Mouse (Mus musculus) kidney, embryonic 16.5 days (tissue): ENCODE measurements around the gene Arl8a. TPM values are rescaled to one million over a fixed set of nuclear protein-coding genes. Genes with fewer than 3 reads are reported as not detected.

Source experiments
- ATAC-seq: fragments of 200-750 bp; cut with Nextera tagmentation; 2 replicates; pipeline ENCODE4 v1.8.0; 2017; ENCODE audit warnings: moderate TSS enrichment; ENCODE audit not compliant: low FRiP score, low TSS enrichment
- H3K27ac ChIP-seq: fragments of 300-500 bp; sonication (generic); 2 replicates; pipeline ENCODE4 v1.5.1; 2014; ENCODE audit warnings: low read length
- H3K27me3 ChIP-seq: fragments of 300-500 bp; sonication (generic); 2 replicates; pipeline ENCODE4 v1.6.1; 2014; ENCODE audit warnings: low read length, control low read depth, mixed read lengths; ENCODE audit not compliant: insufficient read depth
- H3K36me3 ChIP-seq: fragments of 300-500 bp; sonication (generic); 2 replicates; pipeline ENCODE4 v1.6.1; 2014; ENCODE audit warnings: low read length, control low read depth, mixed read lengths; ENCODE audit not compliant: insufficient read depth
- H3K4me1 ChIP-seq: fragments of 300-500 bp; sonication (generic); 2 replicates; pipeline ENCODE4 v1.6.1; 2014; ENCODE audit warnings: low read length, control low read depth, mixed read lengths; ENCODE audit not compliant: insufficient read depth
- H3K4me2 ChIP-seq: fragments of 300-500 bp; sonication (generic); replicated peaks from 2 replicates; pipeline ENCODE4 v1.6.1; 2014; ENCODE audit warnings: low read depth, low read length
- H3K4me3 ChIP-seq: fragments of 300-500 bp; sonication (generic); 2 replicates; pipeline ENCODE4 v1.5.1; 2014; ENCODE audit warnings: mild to moderate bottlenecking, low read length
- H3K9ac ChIP-seq: fragments of 300-500 bp; sonication (generic); replicated peaks from 2 replicates; pipeline ENCODE4 v1.6.1; 2014; ENCODE audit warnings: low read length
- H3K9me3 ChIP-seq: fragments of 300-500 bp; sonication (generic); 2 replicates; pipeline ENCODE4 v1.6.1; 2016; ENCODE audit warnings: low read length, control low read depth
- WGBS: fragments of 180-500 bp; shearing (Covaris S2); extraction: QIAGEN DNeasy Blood & Tissue Kit; methylation state at CpG from one replicate; pipeline ENCODE4 v1.1.7; 2014; 5-methylcytosine and 5-hydroxymethylcytosine counted together
- polyA plus RNA-seq: library from polyadenylated mRNA; unstranded; fragments of >200 nt; fragmentation: Nextera tagmentation; extraction: Ambion mirVana; gene quantifications from 2 replicates; pipeline ENCODE4 v1.2.1, GENCODE M21; 2015

The Arl8a gene
- polyA plus RNA-seq, 1 experiment from 2014 or later: 46.7 TPM

DNA sequence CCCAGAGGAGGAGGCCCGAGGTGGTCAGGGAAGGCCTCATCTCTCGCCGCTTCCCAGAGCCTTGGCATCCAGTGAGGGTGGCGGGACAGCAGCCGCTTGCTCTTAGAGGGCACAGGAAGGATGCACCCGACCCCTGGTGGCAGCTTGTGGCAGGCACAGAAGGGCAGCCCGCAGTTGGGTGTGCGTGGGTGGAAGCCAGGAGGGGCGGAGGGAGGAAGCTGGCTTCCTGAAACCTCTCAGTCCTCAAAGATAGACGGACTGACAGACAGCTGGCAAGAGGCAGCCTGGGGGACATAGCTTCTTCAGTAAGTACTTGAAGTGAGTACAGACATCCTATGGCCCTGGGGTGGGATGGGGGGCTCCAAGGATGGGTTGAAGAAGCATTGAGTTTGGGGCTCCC lies 14.2 kb upstream of the Arl8a start, which contains the start of gene Ptpn7:
Gene Ptpn7 (plus strand): TSS at position 228 of the 400 bp plus-strand sequence.
- H3K4me2 ChIP-seq: no peak within 1 kb of the TSS
- H3K4me3 ChIP-seq: no peak within 1 kb of the TSS
- no peak within 1 kb of the TSS for H3K9ac ChIP-seq
- no peaks in the 10 kb centered on the region for H3K9me3 ChIP-seq
- no peaks in the 10 kb centered on the region for H3K36me3 ChIP-seq
- H3K4me1 ChIP-seq: peaks cover 26% of the 10 kb centered on the region
- H3K27me3 ChIP-seq: no peaks in the 10 kb centered on the region
- 33% methylated on average over 10 of the region's 10 CpGs for WGBS
- peak within 1 kb of the TSS; percentile 46; the same call in 1 of the 2 replicates for H3K27ac ChIP-seq
- 0 out of 2 replicates have a peak, but pooled peaks have one; percentile 14 for ATAC-seq

DNA sequence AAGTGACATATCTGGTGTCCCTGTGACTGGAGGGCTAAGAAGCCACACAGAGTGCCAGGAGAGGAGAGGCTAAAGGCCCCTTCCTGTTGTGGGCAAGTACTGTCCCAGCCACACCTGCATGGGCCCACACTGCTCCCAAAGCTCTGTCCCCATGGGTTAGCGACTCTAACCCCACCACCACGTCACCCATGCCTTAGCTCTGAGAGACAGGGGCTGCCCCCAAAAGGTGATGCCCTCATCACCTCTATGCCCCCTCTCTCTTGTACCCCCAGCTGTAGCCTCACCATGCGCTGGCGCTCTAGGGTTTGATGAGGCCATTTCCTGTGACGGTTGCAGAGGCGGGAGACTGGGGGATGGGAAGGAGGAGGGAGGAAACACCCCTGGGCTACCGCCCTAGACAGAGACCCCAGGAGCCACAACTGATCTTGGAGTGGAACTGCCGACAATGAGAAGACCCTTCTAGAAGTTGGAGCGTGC lies 13.7 kb upstream of the Arl8a start:
- Histone ChIP-seq H3K4me3 (no peak overlapping the region), H3K9me3 (no peaks in the 10 kb centered on the region), H3K36me3 (no peaks in the 10 kb centered on the region), H3K27me3 (no peaks in the 10 kb centered on the region), H3K4me2 (no peak overlapping the region), H3K27ac (no peak overlapping the region), H3K4me1 (peaks cover 22% of the 10 kb centered on the region), H3K9ac (no peak overlapping the region)
- 80% methylated on average over 9 of the region's 9 CpGs for WGBS
- ATAC-seq: no peak

DNA sequence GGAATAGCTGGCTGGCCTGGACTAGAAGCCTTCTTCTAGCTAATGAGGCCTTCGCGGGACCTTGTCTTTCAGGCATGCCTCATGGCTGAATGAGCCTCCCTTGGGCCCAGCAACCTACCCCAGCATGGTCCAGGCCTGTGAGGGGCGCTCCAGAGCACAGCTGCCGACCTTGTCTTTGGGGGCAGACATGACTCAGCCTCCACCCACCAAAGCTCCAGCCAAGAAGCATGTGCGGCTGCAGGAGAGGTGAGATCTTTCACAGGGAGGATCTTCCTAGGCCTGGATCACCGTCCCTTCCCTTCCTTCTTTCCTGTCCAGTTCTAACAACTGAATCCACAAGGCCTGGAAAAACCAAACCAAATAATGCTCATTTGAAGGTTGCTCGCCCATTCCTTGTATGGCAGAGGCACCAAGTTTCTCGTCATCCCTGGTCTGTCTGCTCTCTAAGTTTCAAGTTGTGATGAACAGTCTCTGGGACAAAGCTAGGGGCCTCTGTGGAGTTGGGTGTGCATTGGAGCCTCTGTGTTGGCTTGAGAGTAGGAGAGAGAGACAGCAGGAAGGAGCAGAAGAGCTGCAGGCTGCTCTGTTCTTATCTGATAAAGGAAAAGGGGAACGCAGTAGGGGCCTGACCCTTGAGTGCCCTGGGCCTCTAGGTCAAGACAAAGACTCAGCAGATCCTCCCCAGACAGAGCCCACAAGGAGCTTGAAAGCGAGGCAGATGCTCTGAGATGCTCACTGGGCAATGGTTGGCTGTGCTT lies 12.8 kb upstream of the Arl8a start:
- no peaks in the 10 kb centered on the region for H3K36me3 ChIP-seq
- no peak overlapping the region for H3K4me2 ChIP-seq
- no peak overlapping the region for H3K27ac ChIP-seq
- no peaks in the 10 kb centered on the region for H3K27me3 ChIP-seq
- no peak overlapping the region for H3K9ac ChIP-seq
- H3K9me3 ChIP-seq: no peaks in the 10 kb centered on the region
- H3K4me1 ChIP-seq: peaks cover 19% of the 10 kb centered on the region; the same call in 1 of the 2 replicates
- no peak for ATAC-seq
- 78% methylated on average over 10 of the region's 10 CpGs for WGBS
- H3K4me3 ChIP-seq: no peak overlapping the region

DNA sequence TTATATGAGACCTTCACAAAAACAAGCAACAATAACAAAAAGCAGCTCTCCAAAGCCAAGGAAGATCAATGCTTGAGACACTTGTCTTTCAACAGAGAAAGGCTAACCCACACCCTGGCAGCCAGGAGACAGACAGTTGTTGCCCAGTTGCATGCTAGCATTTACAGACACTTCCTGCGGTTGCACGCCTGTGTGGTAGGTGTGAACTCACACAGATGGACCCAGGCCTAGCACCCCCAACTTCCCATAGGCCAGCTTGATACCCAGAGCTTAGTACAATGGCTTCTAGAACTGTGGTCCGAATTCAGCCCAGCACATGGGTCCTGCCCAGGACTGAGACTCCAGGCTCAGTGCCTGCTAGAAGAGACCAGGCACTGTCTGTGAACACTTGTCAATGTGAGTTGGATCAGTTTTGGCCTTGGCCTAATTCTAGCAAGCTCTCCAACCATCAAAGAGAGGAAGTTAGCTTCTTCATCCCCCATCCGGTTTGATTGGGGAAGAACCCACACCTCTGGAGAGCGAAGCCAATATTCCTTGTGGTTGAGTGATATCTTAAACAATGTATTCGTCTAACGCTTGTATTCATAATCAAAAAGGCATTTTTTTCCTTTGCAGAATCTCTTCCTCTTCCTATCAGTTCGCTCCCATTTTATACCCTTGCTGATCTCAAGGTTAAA lies 11.4 kb upstream of the Arl8a start:
- no peak overlapping the region for H3K27ac ChIP-seq
- no peak for ATAC-seq
- no peaks in the 10 kb centered on the region for H3K36me3 ChIP-seq
- H3K27me3 ChIP-seq: no peaks in the 10 kb centered on the region
- H3K9me3 ChIP-seq: no peaks in the 10 kb centered on the region
- no peak overlapping the region for H3K4me2 ChIP-seq
- H3K4me3 ChIP-seq: no peak overlapping the region
- no peak overlapping the region for H3K9ac ChIP-seq
- WGBS: 90% methylated on average over 8 of the region's 8 CpGs
- peaks cover 15% of the 10 kb centered on the region; the same call in 1 of the 2 replicates for H3K4me1 ChIP-seq

DNA sequence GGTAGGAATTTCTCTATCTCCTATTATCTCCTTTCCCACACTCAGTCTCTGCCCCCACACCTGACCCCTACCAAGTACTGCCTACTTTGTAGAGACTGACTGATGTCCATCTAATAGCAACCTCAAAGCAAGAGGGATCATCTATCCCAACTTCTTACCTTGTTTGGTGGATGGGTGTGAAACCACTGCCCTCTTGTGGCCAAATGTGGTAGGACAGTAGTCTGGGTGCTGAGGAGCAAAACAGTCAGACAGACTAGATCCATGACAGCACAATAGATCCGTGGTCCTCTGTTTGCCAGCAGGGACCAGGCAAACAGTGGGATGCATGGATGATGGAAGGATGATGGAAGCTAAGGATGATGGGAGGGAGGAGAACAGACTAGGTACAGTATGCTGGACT lies 10.1 kb upstream of the Arl8a start:
- Histone ChIP-seq H3K4me2 (no peak overlapping the region), H3K27ac (no peak overlapping the region), H3K9ac (no peak overlapping the region), H3K36me3 (no peaks in the 10 kb centered on the region), H3K9me3 (no peaks in the 10 kb centered on the region), H3K4me3 (no peak overlapping the region), H3K4me1 (peaks cover 9% of the 10 kb centered on the region; the same call in 1 of the 2 replicates), H3K27me3 (no peaks in the 10 kb centered on the region)
- 3% methylated on average over 1 of the region's 1 CpGs for WGBS
- ATAC-seq: no peak

DNA sequence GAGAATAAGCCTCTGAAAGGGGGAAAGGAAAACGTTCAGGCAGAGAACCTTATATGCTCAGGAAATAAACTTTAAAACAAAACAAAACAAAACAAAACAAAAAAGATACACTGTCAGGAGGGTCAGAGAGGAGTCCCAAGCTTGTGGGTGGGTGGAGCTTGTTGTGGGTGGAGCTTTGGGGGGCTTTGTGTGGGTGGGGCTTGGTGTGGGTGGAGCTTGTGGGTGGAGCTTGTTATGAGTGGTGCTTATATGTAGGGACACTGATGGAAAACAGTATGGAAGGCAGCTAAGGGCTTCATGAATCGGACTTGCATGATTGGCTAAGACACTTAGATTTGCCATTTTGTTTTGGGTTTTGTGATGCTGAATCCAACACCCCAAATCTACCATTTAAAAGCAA lies 6.7 kb upstream of the Arl8a start:
- ATAC-seq: no peak
- WGBS: 63% methylated on average over 2 of the region's 2 CpGs
- H3K9me3 ChIP-seq: no peaks in the 10 kb centered on the region
- no peak overlapping the region for H3K4me3 ChIP-seq
- no peaks in the 10 kb centered on the region for H3K36me3 ChIP-seq
- H3K4me2 ChIP-seq: no peak overlapping the region
- H3K9ac ChIP-seq: no peak overlapping the region
- no peak overlapping the region for H3K27ac ChIP-seq
- no peaks in the 10 kb centered on the region for H3K4me1 ChIP-seq
- no peaks in the 10 kb centered on the region for H3K27me3 ChIP-seq

DNA sequence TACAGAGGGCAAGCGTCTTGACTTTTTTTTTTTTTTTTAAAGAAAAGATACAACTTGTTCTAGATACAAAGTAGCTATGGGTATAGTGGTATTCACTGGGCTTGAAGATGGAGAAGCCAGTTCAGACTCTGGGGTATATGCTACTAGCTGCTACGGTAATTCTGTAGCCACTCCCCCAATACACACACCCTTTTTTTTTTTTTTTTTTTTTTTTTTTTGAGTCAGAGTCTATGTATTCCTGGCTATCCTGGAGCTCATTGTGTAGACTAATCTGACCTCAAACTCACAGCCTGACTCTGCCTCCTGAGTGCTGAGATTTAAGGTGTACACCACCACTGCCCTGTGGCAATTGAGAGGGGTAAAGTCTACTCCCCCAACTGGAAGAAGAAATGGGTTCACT lies 4.2 kb upstream of the Arl8a start:
- Histone ChIP-seq H3K4me2 (no peak overlapping the region), H3K4me3 (no peak overlapping the region), H3K27me3 (no peaks in the 10 kb centered on the region), H3K9me3 (no peaks in the 10 kb centered on the region), H3K4me1 (no peaks in the 10 kb centered on the region; the same call in 1 of the 2 replicates), H3K27ac (no peak overlapping the region), H3K36me3 (no peaks in the 10 kb centered on the region), H3K9ac (no peak overlapping the region)
- ATAC-seq: no peak
- WGBS: 60% methylated on average over 2 of the region's 2 CpGs

DNA sequence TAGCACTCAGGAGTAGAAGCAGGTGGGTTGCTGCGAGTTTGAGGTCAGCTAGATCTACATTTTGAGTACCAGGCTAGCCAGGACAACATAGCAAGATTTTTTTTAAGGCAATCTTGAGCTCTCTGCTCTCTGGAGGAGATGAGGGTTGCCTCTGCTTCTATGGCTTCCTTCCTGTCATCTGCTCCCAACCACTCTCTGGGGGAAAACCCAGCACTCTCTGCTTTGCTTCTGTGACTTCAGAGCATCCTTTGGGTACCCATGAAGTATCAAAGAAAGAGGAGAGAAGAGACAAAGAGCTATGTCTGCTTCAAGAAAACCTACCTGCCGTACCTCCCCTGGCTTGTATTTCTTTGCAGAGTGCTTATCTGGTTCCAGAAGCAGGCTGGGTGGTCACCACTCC lies 2.7 kb upstream of the Arl8a start:
- Histone ChIP-seq H3K4me2 (no peak overlapping the region), H3K4me3 (no peak overlapping the region), H3K4me1 (peaks cover 10% of the 10 kb centered on the region), H3K36me3 (no peaks in the 10 kb centered on the region), H3K27me3 (no peaks in the 10 kb centered on the region), H3K27ac (no peak overlapping the region), H3K9me3 (no peaks in the 10 kb centered on the region), H3K9ac (no peak overlapping the region)
- WGBS: 90% methylated on average over 2 of the region's 2 CpGs
- ATAC-seq: no peak

DNA sequence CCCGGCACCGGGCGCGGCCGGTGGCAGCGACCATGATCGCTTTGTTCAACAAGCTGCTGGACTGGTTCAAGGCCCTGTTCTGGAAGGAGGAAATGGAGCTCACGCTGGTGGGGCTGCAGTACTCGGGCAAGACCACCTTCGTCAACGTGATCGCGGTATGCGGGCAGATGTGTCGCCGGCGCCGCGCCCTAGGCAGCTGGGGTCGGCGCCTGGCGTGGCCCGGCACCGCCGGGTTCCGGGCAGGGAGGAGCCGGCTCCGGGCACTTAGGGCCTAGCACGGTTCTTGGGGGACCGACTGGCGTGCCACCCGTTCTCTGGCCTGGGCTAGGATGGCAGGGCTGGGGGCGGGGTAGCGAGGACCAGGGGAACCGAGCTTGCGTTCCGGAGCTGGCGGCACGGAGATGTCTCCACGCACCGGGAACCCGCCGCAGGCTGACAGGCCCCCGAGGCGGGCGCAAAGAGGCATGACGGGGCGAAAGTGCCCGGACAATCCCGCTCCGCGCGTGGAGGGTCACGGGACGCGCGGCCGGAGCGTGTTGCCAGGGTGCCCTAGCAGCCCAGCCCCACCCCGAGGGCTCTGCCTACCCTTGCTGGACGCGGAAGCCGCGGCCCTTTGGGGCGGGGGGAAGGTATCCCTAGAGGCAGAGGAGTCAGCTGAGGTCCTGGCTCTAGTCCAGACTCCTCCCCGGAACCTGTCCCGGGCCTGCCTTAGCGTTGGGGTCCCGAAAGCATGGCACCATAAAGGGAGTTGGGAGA lies 500 bp downstream of the Arl8a start:
- WGBS: under 1% methylated on average over 69 of the region's 69 CpGs
- Histone ChIP-seq H3K9ac (peak overlapping the region; percentile 96), H3K9me3 (no peaks in the 10 kb centered on the region), H3K4me1 (peaks cover 12% of the 10 kb centered on the region), H3K4me3 (peak overlapping the region; percentile 97), H3K36me3 (no peaks in the 10 kb centered on the region), H3K27ac (peak overlapping the region; percentile 83), H3K4me2 (peak overlapping the region; percentile 82), H3K27me3 (no peaks in the 10 kb centered on the region)
- peak; percentile 81 for ATAC-seq
